Mouse (Mus musculus): ENCODE measurements around the gene Slc38a4.

- TF ChIP-seq CTCF (IDR thresholded peaks at IDR 0.05; ENCODE audit: low read depth) (no peak), EP300 (IDR thresholded peaks at IDR 0.05; ENCODE audit: low read depth) (no peak)
Observed at GRCm38 (mm10) chr15:97102181-97102580, 46.4 kb upstream of the Slc38a4 start.

All from liver, embryonic 14.5 days (tissue).